Mouse (Mus musculus): ENCODE results near the gene Fam78b. TPM values are rescaled to one million over a fixed set of nuclear protein-coding genes. Genes with fewer than 3 reads are reported as not detected.

Fam78b gene
- polyA plus RNA-seq, 1 experiment from 2014 or later: 0.69 TPM

- Histone ChIP-seq H3K9ac (replicated peaks) (no peak overlapping the region), H3K4me1 (replicated peaks) (no peaks in the 10 kb centered on the region), H3K9me3 (peaks cover 13% of the 10 kb centered on the region; the same call in 1 of the 2 replicates), H3K27ac (no peak overlapping the region), H3K27me3 (no peaks in the 10 kb centered on the region), H3K36me3 (no peaks in the 10 kb centered on the region), H3K4me3 (replicated peaks) (no peak overlapping the region), H3K4me2 (no peak overlapping the region)
- WGBS: 67% methylated on average over 13 of the region's 13 CpGs
- no peak for ATAC-seq (ENCODE audit: insufficient number of reproducible peaks, insufficient read depth, low FRiP score, low TSS enrichment, low read depth)
These were observed 30.9 kb downstream of the Fam78b start for GRCm38 (mm10) chr1:167032046-167032648.

- H3K4me1 ChIP-seq (replicated peaks): no peaks in the 10 kb centered on the region
- no peak for ATAC-seq (ENCODE audit: insufficient number of reproducible peaks, insufficient read depth, low FRiP score, low TSS enrichment, low read depth)
- H3K27ac ChIP-seq: no peak overlapping the region
- no peaks in the 10 kb centered on the region for H3K36me3 ChIP-seq
- no peak overlapping the region for H3K9ac ChIP-seq (replicated peaks)
- no peak overlapping the region for H3K4me2 ChIP-seq
- H3K9me3 ChIP-seq: no peaks in the 10 kb centered on the region
- H3K4me3 ChIP-seq (replicated peaks): no peak overlapping the region
- H3K27me3 ChIP-seq: no peaks in the 10 kb centered on the region
- WGBS: 76% methylated on average over 1 of the region's 1 CpGs
These were observed 33.2 kb downstream of the Fam78b start for GRCm38 (mm10) chr1:167034435-167034834.

GRCm38 (mm10) chr1:167042558-167042957 is 41.3 kb downstream of the Fam78b start:
- no peaks in the 10 kb centered on the region for H3K4me1 ChIP-seq (replicated peaks)
- 0 out of 2 replicates have a peak, but pooled peaks cover 3% of the 10 kb centered on the region for H3K9me3 ChIP-seq
- no peak overlapping the region for H3K4me2 ChIP-seq
- H3K27ac ChIP-seq: no peak overlapping the region
- no peaks in the 10 kb centered on the region for H3K36me3 ChIP-seq
- no peak for ATAC-seq (ENCODE audit: insufficient number of reproducible peaks, insufficient read depth, low FRiP score, low TSS enrichment, low read depth)
- 85% methylated on average over 6 of the region's 6 CpGs for WGBS
- no peak overlapping the region for H3K4me3 ChIP-seq (replicated peaks)
- H3K9ac ChIP-seq (replicated peaks): no peak overlapping the region
- H3K27me3 ChIP-seq: no peaks in the 10 kb centered on the region

GRCm38 (mm10) chr1:167046169-167046927 is 45.1 kb downstream of the Fam78b start:
- no peaks in the 10 kb centered on the region for H3K4me1 ChIP-seq (replicated peaks)
- H3K27ac ChIP-seq: no peak overlapping the region
- no peak overlapping the region for H3K4me3 ChIP-seq (replicated peaks)
- no peak for ATAC-seq (ENCODE audit: insufficient number of reproducible peaks, insufficient read depth, low FRiP score, low TSS enrichment, low read depth)
- H3K4me2 ChIP-seq: no peak overlapping the region
- H3K36me3 ChIP-seq: no peaks in the 10 kb centered on the region
- WGBS: 61% methylated on average over 10 of the region's 10 CpGs
- no peak overlapping the region for H3K9ac ChIP-seq (replicated peaks)
- 0 out of 2 replicates have a peak, but pooled peaks cover 3% of the 10 kb centered on the region for H3K9me3 ChIP-seq
- no peaks in the 10 kb centered on the region for H3K27me3 ChIP-seq

GRCm38 (mm10) chr1:167050859-167051258 is 49.6 kb downstream of the Fam78b start:
- no peak overlapping the region for H3K27ac ChIP-seq
- WGBS: 91% methylated on average over 3 of the region's 3 CpGs

GRCm38 (mm10) chr1:167054029-167054428 is 52.8 kb downstream of the Fam78b start:
- Histone ChIP-seq H3K4me2 (no peak overlapping the region), H3K9ac (replicated peaks) (no peak overlapping the region), H3K4me1 (replicated peaks) (no peaks in the 10 kb centered on the region), H3K36me3 (no peaks in the 10 kb centered on the region), H3K4me3 (replicated peaks) (no peak overlapping the region), H3K27ac (no peak overlapping the region), H3K27me3 (no peaks in the 10 kb centered on the region), H3K9me3 (no peaks in the 10 kb centered on the region)
- no peak for ATAC-seq (ENCODE audit: insufficient number of reproducible peaks, insufficient read depth, low FRiP score, low TSS enrichment, low read depth)
- 86% methylated on average over 7 of the region's 7 CpGs for WGBS

More at GRCm38 (mm10) chr1:167050859-167051258, 49.6 kb downstream of the Fam78b start:
- Histone ChIP-seq H3K36me3 (no peaks in the 10 kb centered on the region), H3K4me2 (no peak overlapping the region), H3K4me3 (replicated peaks) (no peak overlapping the region), H3K9me3 (no peaks in the 10 kb centered on the region), H3K4me1 (replicated peaks) (no peaks in the 10 kb centered on the region), H3K9ac (replicated peaks) (no peak overlapping the region), H3K27me3 (no peaks in the 10 kb centered on the region)
- ATAC-seq (ENCODE audit: insufficient number of reproducible peaks, insufficient read depth, low FRiP score, low TSS enrichment, low read depth): no peak

- H3K36me3 ChIP-seq: no peaks in the 10 kb centered on the region
- no peak overlapping the region for H3K4me3 ChIP-seq (replicated peaks)
- no peaks in the 10 kb centered on the region for H3K9me3 ChIP-seq
- no peak overlapping the region for H3K27ac ChIP-seq
- H3K4me2 ChIP-seq: no peak overlapping the region
- no peak overlapping the region for H3K9ac ChIP-seq (replicated peaks)
- no peaks in the 10 kb centered on the region for H3K4me1 ChIP-seq (replicated peaks)
- WGBS: 72% methylated on average over 5 of the region's 5 CpGs
- ATAC-seq (ENCODE audit: insufficient number of reproducible peaks, insufficient read depth, low FRiP score, low TSS enrichment, low read depth): no peak
- no peaks in the 10 kb centered on the region for H3K27me3 ChIP-seq
These were observed 56.3 kb downstream of the Fam78b start for GRCm38 (mm10) chr1:167057543-167057942.

GRCm38 (mm10) chr1:167059550-167060285 is 58.5 kb downstream of the Fam78b start:
- 65% methylated on average over 9 of the region's 9 CpGs for WGBS
- H3K4me3 ChIP-seq (replicated peaks): no peak overlapping the region

GRCm38 (mm10) chr1:167063971-167064370 is 62.8 kb downstream of the Fam78b start:
- Histone ChIP-seq H3K4me3 (replicated peaks) (no peak overlapping the region), H3K9ac (replicated peaks) (no peak overlapping the region), H3K27me3 (no peaks in the 10 kb centered on the region), H3K4me2 (no peak overlapping the region), H3K4me1 (replicated peaks) (no peaks in the 10 kb centered on the region), H3K36me3 (no peaks in the 10 kb centered on the region), H3K9me3 (no peaks in the 10 kb centered on the region), H3K27ac (no peak overlapping the region)
- 47% methylated on average over 4 of the region's 4 CpGs for WGBS
- ATAC-seq (ENCODE audit: insufficient number of reproducible peaks, insufficient read depth, low FRiP score, low TSS enrichment, low read depth): no peak

More at GRCm38 (mm10) chr1:167059550-167060285, 58.5 kb downstream of the Fam78b start:
- Histone ChIP-seq H3K27me3 (no peaks in the 10 kb centered on the region), H3K9me3 (no peaks in the 10 kb centered on the region), H3K4me1 (replicated peaks) (no peaks in the 10 kb centered on the region), H3K4me2 (no peak overlapping the region), H3K36me3 (no peaks in the 10 kb centered on the region), H3K27ac (no peak overlapping the region), H3K9ac (replicated peaks) (no peak overlapping the region)
- ATAC-seq (ENCODE audit: insufficient number of reproducible peaks, insufficient read depth, low FRiP score, low TSS enrichment, low read depth): no peak

GRCm38 (mm10) chr1:167065541-167065940 is 64.3 kb downstream of the Fam78b start:
- WGBS: 35% methylated on average over 4 of the region's 4 CpGs
- no peak for ATAC-seq (ENCODE audit: insufficient number of reproducible peaks, insufficient read depth, low FRiP score, low TSS enrichment, low read depth)

GRCm38 (mm10) chr1:167065986-167066385 is 64.8 kb downstream of the Fam78b start:
- Histone ChIP-seq H3K36me3 (no peaks in the 10 kb centered on the region), H3K9ac (replicated peaks) (no peak overlapping the region), H3K9me3 (no peaks in the 10 kb centered on the region), H3K4me2 (no peak overlapping the region), H3K4me1 (replicated peaks) (no peaks in the 10 kb centered on the region), H3K27ac (no peak overlapping the region), H3K27me3 (no peaks in the 10 kb centered on the region), H3K4me3 (replicated peaks) (no peak overlapping the region)
- WGBS: 66% methylated on average over 10 of the region's 10 CpGs
- no peak for ATAC-seq (ENCODE audit: insufficient number of reproducible peaks, insufficient read depth, low FRiP score, low TSS enrichment, low read depth)

More at GRCm38 (mm10) chr1:167065541-167065940, 64.3 kb downstream of the Fam78b start:
- Histone ChIP-seq H3K36me3 (no peaks in the 10 kb centered on the region), H3K27me3 (no peaks in the 10 kb centered on the region), H3K27ac (no peak overlapping the region), H3K4me2 (no peak overlapping the region), H3K4me3 (replicated peaks) (no peak overlapping the region), H3K9ac (replicated peaks) (no peak overlapping the region), H3K9me3 (no peaks in the 10 kb centered on the region), H3K4me1 (replicated peaks) (no peaks in the 10 kb centered on the region)

All from limb, embryonic 12.5 days (tissue).